Mouse (Mus musculus) ES-E14 (cell line): ENCODE results near the gene Cacna1d. TPM values are rescaled to one million over a fixed set of nuclear protein-coding genes. Genes with fewer than 3 reads are reported as not detected.

Experiments
- DNase-seq: peaks from one replicate; pipeline ENCODE4 v3.0.0-alpha.2; 2013; ENCODE audit warnings: low read depth, low spot score
- H3K27ac ChIP-seq: 2 replicates; pipeline ENCODE4 v1.5.1; 2012; ENCODE audit warnings: low read depth, mild to moderate bottlenecking, low read length, moderate library complexity, mixed read lengths; ENCODE audit not compliant: poor library complexity, insufficient read depth, severe bottlenecking
- H3K36me3 ChIP-seq: 2 replicates; pipeline ENCODE4 v1.6.1; 2012; ENCODE audit warnings: mild to moderate bottlenecking, low read length, moderate library complexity, mixed read lengths; ENCODE audit not compliant: control insufficient read depth, poor library complexity, insufficient read depth, severe bottlenecking
- H3K4me1 ChIP-seq, 2 experiments: fragments of 150-350 bp in 1 of 2; sonication (generic) in 1 of 2; 2 replicates each; pipeline ENCODE4 v1.6.1; 2012; ENCODE audit warnings: low read length in 2 of 2, mild to moderate bottlenecking in 1 of 2, mixed read lengths in 1 of 2; ENCODE audit not compliant: control insufficient read depth in 2 of 2, insufficient read depth in 2 of 2, poor library complexity in 1 of 2
- H3K4me3 ChIP-seq, 2 experiments: fragments of 150-350 bp in 1 of 2; sonication (generic) in 1 of 2; 2 replicates each; pipeline ENCODE4 v1.5.1; 2012; ENCODE audit warnings: low read length in 2 of 2, low read depth in 1 of 2, mild to moderate bottlenecking in 1 of 2, mixed read lengths in 1 of 2; ENCODE audit not compliant: insufficient read depth in 1 of 2, poor library complexity in 1 of 2, severe bottlenecking in 1 of 2
- H3K9ac ChIP-seq: 2 replicates; pipeline ENCODE4 v1.6.1; 2012; ENCODE audit warnings: low read depth, mild to moderate bottlenecking, low read length, mixed read lengths; ENCODE audit not compliant: poor library complexity, insufficient read depth, severe bottlenecking
- H3K9me3 ChIP-seq: fragments of 150-350 bp; sonication (generic); 2 replicates; pipeline ENCODE4 v1.6.1; 2012; ENCODE audit warnings: low read depth, mild to moderate bottlenecking, low read length; ENCODE audit not compliant: control insufficient read depth, insufficient read depth
- CHD2 ChIP-seq: IDR thresholded peaks from 2 replicates; pipeline ENCODE4 v1.6.1; 2014; ENCODE audit warnings: mild to moderate bottlenecking, low read depth, low read length, inconsistent platforms
- HCFC1 ChIP-seq: IDR thresholded peaks from 2 replicates; pipeline ENCODE4 v1.6.1; 2012; ENCODE audit warnings: low read length, inconsistent platforms, borderline replicate concordance; ENCODE audit not compliant: insufficient read depth
- MAFK ChIP-seq: IDR thresholded peaks from 2 replicates; pipeline ENCODE4 v1.6.1; 2014; ENCODE audit warnings: mild to moderate bottlenecking, low read depth, low read length, inconsistent platforms; ENCODE audit not compliant: insufficient read depth
- ZC3H11A ChIP-seq: IDR thresholded peaks from 2 replicates; pipeline ENCODE4 v1.6.1; 2012; ENCODE audit warnings: low read depth, mild to moderate bottlenecking, inconsistent platforms, low read length, borderline replicate concordance
- ZNF384 ChIP-seq: IDR thresholded peaks from 2 replicates; pipeline ENCODE4 v1.6.1; 2012; ENCODE audit warnings: low read depth, low read length, inconsistent platforms
- in situ Hi-C, 2 experiments: fragments of 600-800 bp; cut with MboI; formaldehyde crosslinking; loops; one replicate each; pipeline ENCODE4 v1.15.1; 2025; ENCODE audit warnings: low sequenced_read_pairs in 2 of 2, inconsistent platforms in 1 of 2; ENCODE audit not compliant: unreplicated experiment in 2 of 2
- total RNA-seq: library from RNA; depleted of rRNA; stranded (reverse); fragments of 300-350 nt; gene quantifications from 2 replicates; pipeline ENCODE4 v1.2.3, GENCODE M21; 2012

Cacna1d gene
- total RNA-seq, 1 experiment = 0.36 TPM

GRCm38 (mm10) chr14:30175362-30175761 lies 315.9 kb downstream of the Cacna1d start:
- no peak for TF ChIP-seq ZNF384
- TF ChIP-seq ZC3H11A = no peak
- TF ChIP-seq HCFC1 = no peak
- no peak for TF ChIP-seq CHD2
- TF ChIP-seq MAFK = no peak
- H3K27ac ChIP-seq = no peak overlapping the region
- in situ Hi-C loops = no loop called here
- no peak overlapping the region for H3K4me3 ChIP-seq
- H3K9ac ChIP-seq = no peak overlapping the region
- no peaks in the 10 kb centered on the region for H3K36me3 ChIP-seq
- H3K4me1 ChIP-seq = no peaks in the 10 kb centered on the region
- no peaks in the 10 kb centered on the region for H3K9me3 ChIP-seq
- no peak for DNase-seq

- no peaks in the 10 kb centered on the region for H3K36me3 ChIP-seq
- H3K9ac ChIP-seq = no peak overlapping the region
- no peak overlapping the region for H3K4me3 ChIP-seq
- DNase-seq = no peak
- H3K27ac ChIP-seq = no peak overlapping the region
- TF ChIP-seq ZC3H11A (no peak), ZNF384 (no peak), HCFC1 (no peak), MAFK (no peak), CHD2 (no peak)
- in situ Hi-C loops = no loop called here
- H3K4me1 ChIP-seq = no peaks in the 10 kb centered on the region
- no peaks in the 10 kb centered on the region for H3K9me3 ChIP-seq
These were observed 318.2 kb downstream of the Cacna1d start for GRCm38 (mm10) chr14:30172821-30173755.

- Histone ChIP-seq H3K36me3 (no peaks in the 10 kb centered on the region), H3K9me3 (no peaks in the 10 kb centered on the region), H3K9ac (no peak overlapping the region), H3K27ac (no peak overlapping the region), H3K4me1 (no peaks in the 10 kb centered on the region), H3K4me3 (no peak overlapping the region)
- TF ChIP-seq HCFC1 (no peak), ZNF384 (no peak), CHD2 (no peak), MAFK (no peak), ZC3H11A (no peak)
- in situ Hi-C loops = no loop called here
- DNase-seq = no peak
These were observed 319.7 kb downstream of the Cacna1d start for GRCm38 (mm10) chr14:30171593-30171992.

- TF ChIP-seq ZC3H11A = no peak
- no peak for TF ChIP-seq MAFK
- TF ChIP-seq HCFC1 = no peak
- no peak for TF ChIP-seq ZNF384
- no peak for TF ChIP-seq CHD2
- Histone ChIP-seq H3K9me3 (no peaks in the 10 kb centered on the region), H3K36me3 (no peaks in the 10 kb centered on the region), H3K4me1 (no peaks in the 10 kb centered on the region), H3K9ac (no peak overlapping the region), H3K4me3 (no peak overlapping the region), H3K27ac (no peak overlapping the region)
- in situ Hi-C loops = no loop called here
- DNase-seq = no peak
These were observed 320.2 kb downstream of the Cacna1d start for GRCm38 (mm10) chr14:30171008-30171407.
